Mouse (Mus musculus): Measurements from ENCODE around the gene Nfatc3.
A peak's percentile ranks its signal among the peaks of the same experiment; 100 is the strongest.

Nfatc3 gene

DNA sequence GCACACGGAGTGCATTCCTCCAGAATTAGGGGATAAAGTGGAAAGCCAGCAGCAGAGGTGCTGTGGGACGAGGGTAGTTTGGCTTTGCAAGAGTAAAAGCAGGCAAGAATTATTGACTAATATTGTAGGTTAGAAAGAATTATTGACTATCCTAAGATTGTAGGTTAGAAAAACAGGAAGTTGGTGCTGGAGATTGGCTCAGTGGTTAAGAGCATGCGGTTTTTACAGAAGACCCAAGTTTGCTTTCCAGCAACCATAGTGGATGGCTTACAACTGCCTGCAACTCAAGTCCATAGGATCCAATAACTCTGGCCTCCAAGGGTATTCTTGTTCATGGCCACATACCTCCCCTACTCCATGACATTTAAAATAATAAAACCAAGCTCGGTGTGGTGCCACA, 87.4 kb downstream of the Nfatc3 start:
- DNase-seq (ENCODE audit: low spot score in 2 of 2), result no peak

GRCm38 (mm10) chr8:106147868-106148565, 89.4 kb downstream of the Nfatc3 start:
- no peak for DNase-seq (ENCODE audit: low spot score in 2 of 2)

DNA sequence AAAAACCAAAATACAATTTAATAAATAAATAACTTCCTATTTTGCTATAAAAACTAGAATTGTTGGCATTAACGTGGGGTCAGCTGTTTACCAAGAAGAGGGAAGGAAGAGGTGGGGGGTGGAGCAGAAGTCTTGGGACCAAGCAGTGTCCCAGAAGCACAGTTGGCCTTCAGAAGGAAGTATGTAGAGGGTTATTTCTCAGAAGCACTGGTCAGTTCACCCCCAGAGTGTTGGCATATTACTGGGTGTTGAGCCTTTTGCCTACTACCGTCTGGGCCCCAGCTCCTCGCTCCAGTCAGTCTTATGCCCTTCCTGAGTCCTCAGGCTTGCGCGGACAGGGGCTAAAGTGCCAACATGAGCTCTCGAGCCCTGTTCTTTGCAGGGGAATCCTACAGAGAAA, 90.4 kb downstream of the Nfatc3 start:
- no peak for DNase-seq (ENCODE audit: low spot score in 2 of 2)

DNA sequence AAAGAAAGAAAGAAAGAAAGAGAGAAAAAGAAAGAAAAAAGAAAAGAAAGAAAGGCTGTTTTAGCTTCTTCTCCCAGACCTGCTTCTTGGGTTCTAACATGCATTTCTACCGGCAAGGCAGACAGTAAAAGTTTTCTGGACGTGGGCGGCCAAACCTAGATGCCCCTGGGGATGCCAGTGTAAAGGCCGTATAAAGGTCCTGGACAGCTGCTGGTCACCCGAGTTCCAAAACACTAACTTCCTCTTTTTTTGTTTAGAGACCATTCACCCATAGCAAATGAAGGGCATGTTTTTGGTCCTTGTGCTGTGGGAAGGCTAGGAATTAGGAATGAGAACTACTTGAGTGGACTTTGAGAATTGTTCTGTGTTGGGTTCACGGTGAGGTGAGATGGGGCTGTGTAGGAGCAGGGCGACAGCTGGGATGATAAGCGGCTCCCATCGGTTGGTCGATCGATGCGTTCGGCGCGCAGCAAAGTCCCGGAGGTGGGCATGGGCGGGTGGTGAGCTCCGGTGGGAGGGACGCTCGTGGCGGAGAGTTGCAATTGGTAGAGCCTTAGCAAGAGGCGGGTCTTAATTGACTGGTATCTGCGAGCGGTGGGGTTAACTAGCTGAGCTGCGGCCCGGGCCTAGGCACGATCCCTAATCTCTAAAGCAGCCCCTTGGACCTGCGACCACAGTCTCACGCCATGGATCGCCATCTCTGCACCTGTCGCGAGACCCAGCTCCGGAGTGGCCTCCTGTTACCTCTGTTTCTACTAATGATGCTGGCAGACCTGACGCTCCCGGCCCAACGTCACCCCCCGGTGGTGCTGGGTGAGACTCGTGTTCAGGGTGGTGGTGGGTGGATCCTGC, 91.4 kb downstream of the Nfatc3 start, which contains the start of gene Pla2g15:
Pla2g15 (plus strand) TSS at position 599 of the 852 bp plus-strand sequence.
- peak; percentile 85 to 95 for DNase-seq (ENCODE audit: low spot score in 2 of 2)

- DNase-seq (ENCODE audit: low spot score in 2 of 2), result no peak
Measured at GRCm38 (mm10) chr8:106150653-106151000, 92.0 kb downstream of the Nfatc3 start.

- DNase-seq (ENCODE audit: low spot score in 2 of 2), result no peak
Measured at GRCm38 (mm10) chr8:106151041-106151440, 92.4 kb downstream of the Nfatc3 start.

DNA sequence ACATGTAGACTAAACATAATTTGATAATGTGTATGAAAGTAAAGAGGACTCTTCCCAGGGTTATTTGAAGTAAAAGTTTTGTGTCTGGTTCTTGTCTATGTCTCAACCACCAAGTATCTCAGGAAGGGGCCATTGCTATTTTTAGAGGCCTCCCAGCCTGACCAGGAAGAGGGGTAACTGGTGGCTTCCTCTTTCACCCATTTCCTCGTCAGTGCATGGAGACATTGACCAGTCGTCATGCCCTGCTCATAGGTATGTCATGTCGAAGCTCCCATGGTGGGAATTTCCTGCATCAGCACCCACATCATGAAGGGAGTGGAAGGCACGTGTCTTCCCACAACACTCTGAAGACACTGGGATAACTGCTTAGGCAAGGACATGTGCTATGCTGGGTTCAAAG, 94.2 kb downstream of the Nfatc3 start:
- no peak for DNase-seq (ENCODE audit: low spot score in 2 of 2)

- DNase-seq (ENCODE audit: low spot score in 2 of 2), result no peak
Measured at GRCm38 (mm10) chr8:106157419-106157818, 98.8 kb downstream of the Nfatc3 start.

- no peak for DNase-seq (ENCODE audit: low spot score in 2 of 2)
Measured at GRCm38 (mm10) chr8:106158381-106158780, 99.7 kb downstream of the Nfatc3 start.

GRCm38 (mm10) chr8:106159876-106160275, 101.2 kb downstream of the Nfatc3 start:
- no peak for DNase-seq (ENCODE audit: low spot score in 2 of 2)

DNA sequence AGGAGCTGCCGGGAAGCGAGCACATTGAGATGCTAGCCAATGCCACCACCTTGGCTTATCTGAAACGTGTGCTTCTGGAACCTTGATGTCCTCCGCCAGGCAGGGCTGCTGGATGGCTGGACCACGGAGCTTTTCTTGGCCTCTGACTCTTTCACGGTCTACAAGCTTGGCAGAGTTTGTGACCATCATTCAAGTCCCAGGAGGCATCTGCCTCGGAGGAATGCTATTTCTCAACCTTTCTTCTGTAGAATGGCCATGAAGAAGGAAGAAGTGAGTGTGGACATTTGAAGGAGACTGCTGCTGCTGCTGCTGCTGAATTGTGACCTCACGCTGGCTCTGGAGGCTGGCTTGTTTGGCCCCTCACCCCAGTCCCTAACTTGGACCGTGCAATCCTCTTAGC, 104.6 kb downstream of the Nfatc3 start:
- DNase-seq (ENCODE audit: low spot score in 2 of 2), result no peak

DNA sequence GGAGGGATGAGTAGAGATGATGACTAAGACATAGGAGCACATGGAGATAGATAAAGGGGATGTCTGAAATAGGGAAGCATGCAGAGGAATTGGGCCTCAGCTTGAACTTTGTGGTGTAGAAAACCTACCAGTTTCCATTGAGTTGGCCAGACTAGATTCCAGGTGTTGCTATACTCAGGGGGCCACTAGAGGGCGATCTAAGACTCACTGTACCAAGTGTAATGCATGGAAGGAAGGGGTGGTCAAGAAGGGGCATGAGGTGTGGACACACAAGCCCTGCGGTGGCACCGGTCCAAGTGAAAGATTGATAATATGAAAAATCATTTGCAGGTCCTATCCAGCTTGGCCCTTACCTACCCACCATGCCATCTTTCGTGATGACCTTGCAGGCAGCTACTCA, 106.8 kb downstream of the Nfatc3 start:
- peak in 1 of 2 experiments; percentile 84 for DNase-seq (ENCODE audit: low spot score in 2 of 2)

DNA sequence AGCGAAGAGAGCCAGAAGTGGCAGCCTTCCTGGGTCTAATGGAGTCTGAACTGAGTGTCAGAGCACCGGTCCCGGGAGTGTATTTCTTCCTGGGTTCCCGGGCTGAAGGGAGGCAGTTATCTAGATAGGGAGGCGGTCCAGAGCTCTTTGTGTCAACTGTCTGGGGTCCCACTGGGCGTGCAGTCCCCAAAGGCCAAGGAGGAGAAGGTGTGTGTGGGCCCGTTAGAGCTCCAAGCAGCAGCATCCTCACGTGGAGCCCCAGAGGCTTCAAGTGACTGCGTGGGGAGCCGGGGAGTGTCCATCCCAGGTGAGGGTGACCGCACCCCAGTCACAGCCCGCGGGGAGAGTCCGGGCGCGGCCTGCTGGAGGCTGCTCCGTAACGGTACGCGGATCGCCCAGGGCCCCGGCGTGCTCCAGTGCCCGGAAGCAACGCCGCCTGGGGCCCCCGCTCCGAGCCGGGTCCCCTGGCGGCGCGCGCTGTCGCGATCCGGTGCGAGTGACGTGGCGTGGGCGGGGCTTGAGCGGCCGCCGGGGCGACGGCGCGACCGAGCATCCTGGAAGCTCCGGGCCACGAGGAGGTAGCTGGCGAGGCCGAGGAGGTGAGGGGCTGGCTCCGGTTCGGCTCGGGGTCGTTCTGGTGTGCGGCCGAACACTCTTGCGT, 109.8 kb downstream of the Nfatc3 start, which contains the start of gene Slc7a6:
Slc7a6 (plus strand) TSS at position 502 of the 661 bp plus-strand sequence.
- peak; percentile 65 to 86 for DNase-seq (ENCODE audit: low spot score in 2 of 2)

DNA sequence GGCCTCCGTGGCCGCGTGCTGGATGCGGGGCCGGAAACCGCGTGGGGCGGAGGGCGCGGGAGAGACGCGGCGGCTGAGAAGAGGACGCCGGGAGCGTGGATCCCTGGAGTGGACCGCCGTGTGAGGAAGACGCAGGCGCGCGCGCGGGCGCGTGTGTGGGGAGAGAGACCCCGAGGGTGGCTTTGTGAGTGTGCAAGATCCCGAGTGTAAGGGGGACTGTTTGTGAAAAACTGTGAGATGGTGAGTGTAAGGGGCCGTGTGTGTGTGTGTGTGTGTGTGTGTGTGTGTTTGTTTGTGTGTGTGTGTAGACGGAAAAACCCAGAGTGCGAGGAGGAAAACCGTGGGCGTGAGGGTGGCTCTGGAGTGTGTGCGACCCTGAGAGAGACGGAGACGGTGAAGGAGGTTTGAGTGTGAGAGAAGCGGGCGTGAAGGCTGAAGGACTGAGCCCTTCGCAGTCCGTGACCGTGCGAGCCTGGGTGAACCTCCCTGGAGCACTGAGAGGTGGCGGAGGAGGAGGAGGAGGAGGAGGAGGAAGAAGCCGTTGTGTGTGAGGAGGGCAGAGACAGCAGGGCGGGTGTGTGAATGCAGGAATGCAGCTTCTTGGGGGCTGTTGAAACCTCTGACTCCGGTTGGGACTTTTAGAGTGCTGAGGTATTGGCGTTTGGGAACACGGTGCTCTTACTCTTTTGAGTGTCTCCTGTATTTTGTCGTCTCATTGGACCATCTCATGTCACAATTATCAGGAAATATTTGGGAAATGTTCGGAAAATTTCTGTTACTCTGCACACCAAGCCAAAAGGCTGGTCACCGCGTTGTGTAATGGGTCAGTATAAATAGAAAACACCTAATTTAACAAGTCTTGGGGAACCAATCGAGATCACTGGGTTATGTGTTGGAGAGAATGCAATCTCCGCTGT, 110.6 kb downstream of the Nfatc3 start:
- no peak for DNase-seq (ENCODE audit: low spot score in 2 of 2)

GRCm38 (mm10) chr8:106169934-106170480, 111.4 kb downstream of the Nfatc3 start:
- DNase-seq (ENCODE audit: low spot score in 2 of 2), result no peak

GRCm38 (mm10) chr8:106173566-106173965, 114.9 kb downstream of the Nfatc3 start:
- DNase-seq (ENCODE audit: low spot score in 2 of 2), result no peak

GRCm38 (mm10) chr8:106176891-106177290, 118.3 kb downstream of the Nfatc3 start:
- DNase-seq (ENCODE audit: low spot score in 2 of 2), result no peak

GRCm38 (mm10) chr8:106177594-106177993, 119.0 kb downstream of the Nfatc3 start:
- DNase-seq (ENCODE audit: low spot score in 2 of 2), result no peak

DNA sequence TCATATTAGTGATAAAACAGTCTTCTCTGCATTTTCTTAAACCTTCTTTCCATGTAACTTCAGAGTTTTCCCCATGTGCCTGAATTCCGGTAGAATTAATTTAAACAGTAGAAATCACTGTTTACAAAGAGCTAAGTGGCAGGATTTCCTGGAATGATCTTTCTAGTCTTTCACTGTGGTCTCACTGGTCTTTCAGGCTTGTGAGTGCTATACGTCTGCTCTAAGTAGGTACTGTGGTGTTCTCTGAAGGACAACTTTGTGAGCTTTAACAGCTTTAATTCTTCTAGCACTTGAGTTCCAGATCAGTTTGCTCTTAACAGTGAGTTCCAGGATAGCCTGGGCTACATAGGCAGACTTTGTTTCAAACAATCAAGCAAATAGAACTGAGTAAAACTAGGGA, 119.8 kb downstream of the Nfatc3 start:
- DNase-seq (ENCODE audit: low spot score in 2 of 2), result no peak
